Mouse (Mus musculus): Measurements from ENCODE around the gene Gm10058.
"Not testable (repeated sequence)": the region's sequence is repeated elsewhere in the genome, so short reads cannot be mapped to it uniquely, and the experiment has no call there.

Gene Gm10058

GRCm38 (mm10) chrX:27946785-27947184 lies at the start of gene Gm10058:
TSS of gene Gm10058 (minus strand) at chrX:27946885.
- not testable (repeated sequence) for DNase-seq
